Mouse (Mus musculus) ES-E14 (cell line): Measurements from ENCODE around the gene Ndrg3.

Experiments
- CHD2 ChIP-seq: IDR thresholded peaks from 2 replicates; pipeline ENCODE4 v1.6.1; 2014; ENCODE audit warnings: mild to moderate bottlenecking, low read depth, low read length, inconsistent platforms
- HCFC1 ChIP-seq: IDR thresholded peaks from 2 replicates; pipeline ENCODE4 v1.6.1; 2012; ENCODE audit warnings: low read length, inconsistent platforms, borderline replicate concordance; ENCODE audit not compliant: insufficient read depth
- MAFK ChIP-seq: IDR thresholded peaks from 2 replicates; pipeline ENCODE4 v1.6.1; 2014; ENCODE audit warnings: mild to moderate bottlenecking, low read depth, low read length, inconsistent platforms; ENCODE audit not compliant: insufficient read depth
- ZC3H11A ChIP-seq: IDR thresholded peaks from 2 replicates; pipeline ENCODE4 v1.6.1; 2012; ENCODE audit warnings: low read depth, mild to moderate bottlenecking, inconsistent platforms, low read length, borderline replicate concordance
- ZNF384 ChIP-seq: IDR thresholded peaks from 2 replicates; pipeline ENCODE4 v1.6.1; 2012; ENCODE audit warnings: low read depth, low read length, inconsistent platforms

- TF ChIP-seq ZC3H11A (no peak), MAFK (no peak), CHD2 (no peak), HCFC1 (no peak), ZNF384 (no peak)
Measured at GRCm38 (mm10) chr2:156923057-156923456, 68.8 kb downstream of the Ndrg3 start.
